Mouse (Mus musculus): ENCODE measurements at regions not wholly inside any gene's neighbourhood (a gene's known extent, or its start where the extent isn't known, plus 50 kb on each side); places are given as distances from the start of the nearest gene placed in this dataset.

GRCm38 (mm10) chr14:102898445-102898844 lies 84.0 kb downstream of the Kctd12 start:
- TF ChIP-seq CTCF (IDR thresholded peaks at IDR 0.05; ENCODE audit: control insufficient read depth, insufficient read depth, insufficient replicate concordance, low read depth, low read length) (no peak), POLR2A (IDR thresholded peaks at IDR 0.05; ENCODE audit: control insufficient read depth, low read depth, low read length) (no peak)
- no peaks in the 10 kb centered on the region for H3K4me1 ChIP-seq (ENCODE audit: control insufficient read depth, insufficient read depth, low read length)
- H3K4me3 ChIP-seq (ENCODE audit: control insufficient read depth, low read depth, low read length) = no peak overlapping the region
- no peaks in the 10 kb centered on the region for H3K36me3 ChIP-seq (ENCODE audit: control insufficient read depth, insufficient read depth, low read length)
- no peaks in the 10 kb centered on the region for H3K27me3 ChIP-seq (ENCODE audit: control insufficient read depth, insufficient read depth, low read length)
- H3K27ac ChIP-seq (ENCODE audit: control insufficient read depth, insufficient read depth, low read depth, low read length) = no peak overlapping the region

GRCm38 (mm10) chr14:102897039-102897438 lies 85.4 kb downstream of the Kctd12 start:
- Histone ChIP-seq H3K27ac (ENCODE audit: control insufficient read depth, insufficient read depth, low read depth, low read length) (no peak overlapping the region), H3K36me3 (ENCODE audit: control insufficient read depth, insufficient read depth, low read length) (no peaks in the 10 kb centered on the region), H3K27me3 (ENCODE audit: control insufficient read depth, insufficient read depth, low read length) (no peaks in the 10 kb centered on the region), H3K4me1 (ENCODE audit: control insufficient read depth, insufficient read depth, low read length) (no peaks in the 10 kb centered on the region), H3K4me3 (ENCODE audit: control insufficient read depth, low read depth, low read length) (no peak overlapping the region)
- TF ChIP-seq CTCF (IDR thresholded peaks at IDR 0.05; ENCODE audit: control insufficient read depth, insufficient read depth, insufficient replicate concordance, low read depth, low read length) = no peak
- no peak for TF ChIP-seq POLR2A (IDR thresholded peaks at IDR 0.05; ENCODE audit: control insufficient read depth, low read depth, low read length)

- no peak for TF ChIP-seq CTCF (IDR thresholded peaks at IDR 0.05; ENCODE audit: control insufficient read depth, insufficient read depth, insufficient replicate concordance, low read depth, low read length)
- TF ChIP-seq POLR2A (IDR thresholded peaks at IDR 0.05; ENCODE audit: control insufficient read depth, low read depth, low read length) = no peak
Measured at GRCm38 (mm10) chr14:102896527-102896926, 85.9 kb downstream of the Kctd12 start.

GRCm38 (mm10) chr14:102893241-102893640 lies 89.2 kb downstream of the Kctd12 start:
- no peaks in the 10 kb centered on the region for H3K27me3 ChIP-seq (ENCODE audit: control insufficient read depth, insufficient read depth, low read length)
- no peaks in the 10 kb centered on the region for H3K36me3 ChIP-seq (ENCODE audit: control insufficient read depth, insufficient read depth, low read length)
- no peaks in the 10 kb centered on the region for H3K4me1 ChIP-seq (ENCODE audit: control insufficient read depth, insufficient read depth, low read length)
- TF ChIP-seq CTCF (IDR thresholded peaks at IDR 0.05; ENCODE audit: control insufficient read depth, insufficient read depth, insufficient replicate concordance, low read depth, low read length) (no peak), POLR2A (IDR thresholded peaks at IDR 0.05; ENCODE audit: control insufficient read depth, low read depth, low read length) (no peak)
- no peak overlapping the region for H3K27ac ChIP-seq (ENCODE audit: control insufficient read depth, insufficient read depth, low read depth, low read length)
- no peak overlapping the region for H3K4me3 ChIP-seq (ENCODE audit: control insufficient read depth, low read depth, low read length)

More at GRCm38 (mm10) chr14:102896527-102896926, 85.9 kb downstream of the Kctd12 start:
- Histone ChIP-seq H3K27me3 (ENCODE audit: control insufficient read depth, insufficient read depth, low read length) (no peaks in the 10 kb centered on the region), H3K27ac (ENCODE audit: control insufficient read depth, insufficient read depth, low read depth, low read length) (no peak overlapping the region), H3K4me1 (ENCODE audit: control insufficient read depth, insufficient read depth, low read length) (no peaks in the 10 kb centered on the region), H3K4me3 (ENCODE audit: control insufficient read depth, low read depth, low read length) (no peak overlapping the region), H3K36me3 (ENCODE audit: control insufficient read depth, insufficient read depth, low read length) (no peaks in the 10 kb centered on the region)

GRCm38 (mm10) chr14:102891552-102891951 lies 90.9 kb downstream of the Kctd12 start:
- no peaks in the 10 kb centered on the region for H3K4me1 ChIP-seq (ENCODE audit: control insufficient read depth, insufficient read depth, low read length)
- H3K4me3 ChIP-seq (ENCODE audit: control insufficient read depth, low read depth, low read length) = no peak overlapping the region
- no peaks in the 10 kb centered on the region for H3K27me3 ChIP-seq (ENCODE audit: control insufficient read depth, insufficient read depth, low read length)
- H3K36me3 ChIP-seq (ENCODE audit: control insufficient read depth, insufficient read depth, low read length) = no peaks in the 10 kb centered on the region
- H3K27ac ChIP-seq (ENCODE audit: control insufficient read depth, insufficient read depth, low read depth, low read length) = no peak overlapping the region
- no peak for TF ChIP-seq CTCF (IDR thresholded peaks at IDR 0.05; ENCODE audit: control insufficient read depth, insufficient read depth, insufficient replicate concordance, low read depth, low read length)

- H3K4me1 ChIP-seq (ENCODE audit: control insufficient read depth, insufficient read depth, low read length) = peaks cover 2% of the 10 kb centered on the region; the same call in 1 of the 2 replicates
- no peak for TF ChIP-seq CTCF (IDR thresholded peaks at IDR 0.05; ENCODE audit: control insufficient read depth, insufficient read depth, insufficient replicate concordance, low read depth, low read length)
- TF ChIP-seq POLR2A (IDR thresholded peaks at IDR 0.05; ENCODE audit: control insufficient read depth, low read depth, low read length) = no peak
- H3K36me3 ChIP-seq (ENCODE audit: control insufficient read depth, insufficient read depth, low read length) = no peaks in the 10 kb centered on the region
Measured at GRCm38 (mm10) chr14:102885240-102885598, 97.2 kb downstream of the Kctd12 start.

GRCm38 (mm10) chr14:102884539-102885239 lies 97.7 kb downstream of the Kctd12 start:
- H3K27ac ChIP-seq (ENCODE audit: control insufficient read depth, insufficient read depth, low read depth, low read length) = peak overlapping the region; percentile 42; the same call in 1 of the 2 replicates
- peaks cover 2% of the 10 kb centered on the region; the same call in 1 of the 2 replicates for H3K4me1 ChIP-seq (ENCODE audit: control insufficient read depth, insufficient read depth, low read length)
- H3K4me3 ChIP-seq (ENCODE audit: control insufficient read depth, low read depth, low read length) = no peak overlapping the region
- TF ChIP-seq POLR2A (IDR thresholded peaks at IDR 0.05; ENCODE audit: control insufficient read depth, low read depth, low read length) (no peak), CTCF (IDR thresholded peaks at IDR 0.05; ENCODE audit: control insufficient read depth, insufficient read depth, insufficient replicate concordance, low read depth, low read length) (no peak)
- no peaks in the 10 kb centered on the region for H3K27me3 ChIP-seq (ENCODE audit: control insufficient read depth, insufficient read depth, low read length)
- H3K36me3 ChIP-seq (ENCODE audit: control insufficient read depth, insufficient read depth, low read length) = no peaks in the 10 kb centered on the region

More at GRCm38 (mm10) chr14:102885240-102885598, 97.2 kb downstream of the Kctd12 start:
- H3K27ac ChIP-seq (ENCODE audit: control insufficient read depth, insufficient read depth, low read depth, low read length) = peak overlapping the region; percentile 42; the same call in 1 of the 2 replicates
- no peaks in the 10 kb centered on the region for H3K27me3 ChIP-seq (ENCODE audit: control insufficient read depth, insufficient read depth, low read length)
- H3K4me3 ChIP-seq (ENCODE audit: control insufficient read depth, low read depth, low read length) = no peak overlapping the region
